Mouse (Mus musculus): ENCODE data around the gene Cby1.
"Not testable (repeated sequence)": the region's sequence is repeated elsewhere in the genome, so short reads cannot be mapped to it uniquely, and the experiment has no call there.

Cby1 gene

DNA sequence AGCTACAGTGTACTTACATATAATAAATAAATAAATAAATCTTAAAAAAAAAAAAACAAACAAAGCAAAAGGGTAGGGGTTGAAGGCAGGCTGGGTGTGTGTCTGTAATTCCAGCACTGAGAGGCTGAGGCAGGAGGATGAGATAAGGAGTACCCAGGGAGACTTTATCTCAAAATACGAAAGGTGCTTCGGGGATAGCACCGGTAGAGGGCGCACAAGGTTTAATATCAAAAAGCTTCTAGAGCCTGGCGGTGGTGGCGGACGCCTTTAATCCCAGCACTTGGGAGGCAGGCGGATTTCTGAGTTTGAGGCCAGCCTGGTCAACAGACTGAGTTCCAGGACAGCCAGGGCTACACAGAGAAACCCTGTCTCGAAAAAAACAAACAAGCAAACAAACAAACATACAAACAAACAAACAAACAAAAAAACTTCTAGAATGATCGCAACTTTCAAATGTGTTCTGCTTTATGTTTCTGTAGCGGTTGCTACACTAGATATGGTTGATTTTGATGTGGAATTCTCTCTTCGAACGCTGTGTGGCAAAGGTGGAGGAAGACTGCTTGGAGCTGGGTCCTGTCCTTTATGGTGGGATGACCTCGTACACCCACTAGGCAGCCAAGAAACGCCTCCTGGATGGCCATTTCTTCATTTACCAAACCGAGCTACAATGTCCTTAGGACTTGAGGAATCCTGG lies 1.0 kb upstream of the Cby1 start:
- Histone ChIP-seq H3K27me3 (ENCODE audit: control insufficient read depth, insufficient read depth, low read length, poor library complexity, severe bottlenecking) (no peaks in the 10 kb centered on the region), H3K36me3 (ENCODE audit: control insufficient read depth, insufficient read depth, low read length, poor library complexity, severe bottlenecking) (no peaks in the 10 kb centered on the region; the same call in 1 of the 2 replicates)
- DNase-seq (ENCODE audit: low read depth, low spot score) = peak; percentile 90

DNA sequence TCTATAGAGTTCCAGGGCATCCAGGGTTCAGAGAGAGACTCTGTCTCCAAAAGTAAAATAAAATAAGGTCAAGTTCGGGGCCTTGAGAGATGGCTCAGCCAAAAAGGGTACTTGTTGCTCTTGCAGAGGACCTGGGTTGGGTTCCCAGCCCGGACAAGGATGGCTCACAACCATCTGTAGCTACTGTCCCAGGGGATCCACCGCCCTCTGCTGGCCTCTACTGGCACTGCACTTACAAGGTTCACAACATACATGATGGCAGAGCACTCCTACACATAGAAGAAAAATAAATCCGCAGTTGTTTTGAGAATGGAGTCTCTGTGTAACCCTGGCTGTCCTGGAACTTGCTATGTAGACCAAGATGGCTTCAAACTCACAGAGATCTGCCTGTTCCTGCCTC lies 2.9 kb downstream of the Cby1 start:
- peak; percentile 73 for DNase-seq (ENCODE audit: low read depth, low spot score)
- Histone ChIP-seq H3K27me3 (ENCODE audit: control insufficient read depth, insufficient read depth, low read length, poor library complexity, severe bottlenecking) (no peaks in the 10 kb centered on the region), H3K36me3 (ENCODE audit: control insufficient read depth, insufficient read depth, low read length, poor library complexity, severe bottlenecking) (no peaks in the 10 kb centered on the region; the same call in 1 of the 2 replicates)

DNA sequence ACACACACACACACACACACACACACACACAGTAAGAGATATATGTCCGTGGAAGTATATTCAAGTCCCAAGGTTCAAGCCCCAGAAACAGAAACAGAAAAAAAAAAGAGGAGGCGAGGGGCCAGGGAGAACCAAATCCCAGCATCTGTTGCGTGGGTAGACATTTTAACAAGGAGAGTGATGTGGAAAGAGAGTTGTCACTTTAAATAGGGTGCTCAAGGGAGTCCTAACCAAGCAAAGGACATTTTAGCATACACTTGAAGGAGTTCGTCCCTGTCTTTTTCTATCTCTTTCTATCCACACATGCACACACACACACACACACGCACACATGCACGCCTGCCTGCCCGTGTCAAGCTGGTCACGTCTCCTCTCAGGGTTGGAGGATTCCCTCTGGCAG lies 5.7 kb downstream of the Cby1 start:
- H3K27me3 ChIP-seq (ENCODE audit: control insufficient read depth, insufficient read depth, low read length, poor library complexity, severe bottlenecking) = no peaks in the 10 kb centered on the region
- DNase-seq (ENCODE audit: low read depth, low spot score) = no peak

DNA sequence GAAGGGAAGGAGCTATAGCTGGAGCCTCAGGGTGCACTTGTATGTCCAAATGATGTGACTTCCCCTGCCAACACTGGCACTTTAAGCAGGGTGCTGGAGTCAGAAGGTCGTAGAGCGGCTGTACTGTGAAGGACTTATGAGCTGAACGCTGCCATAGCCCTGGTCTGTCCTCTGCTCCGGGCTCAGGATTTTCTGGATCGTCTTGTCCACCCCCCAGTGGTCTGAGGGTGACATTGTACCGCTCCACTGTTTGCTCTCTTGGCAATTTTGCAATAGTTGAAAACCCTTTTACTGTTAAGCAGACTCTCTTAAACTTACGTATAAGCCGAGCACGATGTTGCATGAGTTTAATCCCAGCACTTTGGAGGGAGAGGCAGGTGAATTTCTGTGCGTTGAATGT lies 10.2 kb downstream of the Cby1 start:
- Histone ChIP-seq H3K36me3 (ENCODE audit: control insufficient read depth, insufficient read depth, low read length, poor library complexity, severe bottlenecking) (peaks cover 9% of the 10 kb centered on the region; the same call in 1 of the 2 replicates), H3K27me3 (ENCODE audit: control insufficient read depth, insufficient read depth, low read length, poor library complexity, severe bottlenecking) (no peaks in the 10 kb centered on the region)
- no peak for DNase-seq (ENCODE audit: low read depth, low spot score)

More for the DNA sequence above, 5.7 kb downstream of the Cby1 start:
- H3K36me3 ChIP-seq (ENCODE audit: control insufficient read depth, insufficient read depth, low read length, poor library complexity, severe bottlenecking) = no peaks in the 10 kb centered on the region; the same call in 1 of the 2 replicates

DNA sequence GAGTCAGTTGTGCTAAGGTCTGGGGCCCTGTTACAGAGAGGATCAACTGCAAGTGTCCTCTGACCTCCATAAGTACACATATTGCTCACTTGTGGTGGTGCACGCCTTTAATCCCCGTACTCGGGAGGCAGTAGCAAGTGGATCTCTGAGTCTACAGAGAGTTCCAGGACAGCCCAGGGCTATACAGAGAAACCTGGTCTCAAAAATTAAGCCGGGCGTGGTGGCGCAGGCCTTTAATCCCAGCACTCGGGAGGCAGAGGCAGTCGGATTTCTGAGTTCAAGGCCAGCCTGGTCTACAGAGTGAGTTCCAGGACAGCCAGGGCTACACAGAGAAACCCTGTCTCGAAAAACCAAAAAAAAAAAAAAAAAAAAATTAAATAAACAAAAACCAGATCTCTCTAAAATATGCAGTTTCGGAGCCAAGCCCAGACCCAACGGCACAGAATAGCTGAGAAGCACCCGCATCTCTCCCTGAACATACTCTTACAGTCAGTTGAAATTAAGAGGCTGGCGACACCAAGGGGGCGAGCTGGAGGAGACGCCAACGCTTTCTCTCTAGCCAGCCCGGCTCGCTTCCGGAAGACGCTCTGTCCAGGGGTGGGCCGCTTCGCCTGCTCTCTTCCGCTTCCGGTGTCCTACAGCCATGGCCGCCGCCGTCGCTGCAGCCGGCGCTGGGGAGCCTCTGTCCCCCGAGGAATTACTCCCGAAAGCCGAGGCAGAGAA lies 11.4 kb downstream of the Cby1 start, which contains the start of gene Tomm22:
Gene Tomm22 (plus strand): TSS at position 613 of the 723 bp plus-strand sequence.
- Histone ChIP-seq H3K36me3 (ENCODE audit: control insufficient read depth, insufficient read depth, low read length, poor library complexity, severe bottlenecking) (peaks cover 11% of the 10 kb centered on the region; the same call in 1 of the 2 replicates), H3K27me3 (ENCODE audit: control insufficient read depth, insufficient read depth, low read length, poor library complexity, severe bottlenecking) (no peaks in the 10 kb centered on the region)
- DNase-seq (ENCODE audit: low read depth, low spot score) = peak; percentile 95

DNA sequence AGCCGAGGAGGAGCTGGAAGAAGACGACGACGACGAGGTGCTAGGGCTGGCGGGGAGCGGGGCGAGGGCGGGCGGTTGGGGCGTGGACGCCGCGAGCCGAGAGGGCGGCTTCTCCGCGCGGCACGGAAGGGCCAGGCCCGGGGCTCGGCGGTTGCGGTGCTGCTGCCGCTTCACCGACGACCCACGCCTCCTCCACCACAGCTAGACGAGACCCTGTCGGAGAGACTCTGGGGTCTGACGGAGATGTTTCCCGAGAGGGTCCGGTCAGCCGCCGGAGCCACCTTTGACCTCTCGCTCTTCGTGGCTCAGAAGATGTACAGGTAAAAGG lies 11.9 kb downstream of the Cby1 start:
- peaks cover 11% of the 10 kb centered on the region; the same call in 1 of the 2 replicates for H3K36me3 ChIP-seq (ENCODE audit: control insufficient read depth, insufficient read depth, low read length, poor library complexity, severe bottlenecking)
- no peak for DNase-seq (ENCODE audit: low read depth, low spot score)
- H3K27me3 ChIP-seq (ENCODE audit: control insufficient read depth, insufficient read depth, low read length, poor library complexity, severe bottlenecking) = no peaks in the 10 kb centered on the region

DNA sequence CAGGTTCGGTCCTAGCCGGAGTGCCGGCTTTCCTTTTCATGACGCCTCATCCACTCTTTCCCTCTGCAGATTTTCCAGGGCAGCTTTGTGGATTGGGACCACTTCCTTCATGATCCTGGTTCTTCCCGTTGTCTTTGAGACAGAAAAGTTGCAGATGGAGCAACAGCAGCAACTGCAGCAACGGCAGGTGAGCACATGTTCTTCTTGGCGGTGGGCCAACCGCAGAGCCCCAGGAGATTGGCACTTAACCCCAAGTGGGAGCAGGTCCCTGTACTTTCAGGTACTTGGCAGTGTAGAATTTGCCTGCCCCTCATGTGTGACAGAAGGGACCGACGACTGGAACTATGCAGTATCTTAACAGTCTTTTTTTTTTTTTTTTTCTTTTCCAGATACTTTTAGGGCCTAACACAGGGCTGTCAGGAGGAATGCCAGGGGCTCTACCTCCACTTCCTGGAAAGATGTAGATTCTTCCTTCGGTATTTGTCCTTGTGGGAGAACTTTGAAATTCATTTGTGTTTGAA lies 12.9 kb downstream of the Cby1 start:
- DNase-seq (ENCODE audit: low read depth, low spot score); H3K27me3 ChIP-seq (ENCODE audit: control insufficient read depth, insufficient read depth, low read length, poor library complexity, severe bottlenecking): not testable (repeated sequence)
- peaks cover 11% of the 10 kb centered on the region; the same call in 1 of the 2 replicates for H3K36me3 ChIP-seq (ENCODE audit: control insufficient read depth, insufficient read depth, low read length, poor library complexity, severe bottlenecking)

DNA sequence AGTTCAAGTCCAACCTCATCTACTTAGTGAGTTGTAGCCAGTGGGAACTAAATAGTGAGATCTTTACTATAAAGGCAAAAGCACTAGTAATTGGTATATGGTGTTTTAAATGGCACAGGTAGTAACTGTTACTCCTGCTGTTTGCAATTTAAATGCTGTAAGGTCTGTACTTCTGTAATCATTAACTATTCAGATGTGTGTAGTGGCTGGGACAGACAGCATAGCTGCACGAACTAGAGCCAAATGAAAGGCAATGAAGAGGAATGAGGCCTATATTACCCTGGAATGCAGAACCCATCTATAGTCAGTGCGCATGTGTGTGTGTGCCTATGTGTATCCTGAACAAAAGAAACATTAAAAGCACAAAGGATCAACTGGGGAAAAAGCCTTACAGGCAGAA lies 18.9 kb downstream of the Cby1 start:
- H3K27me3 ChIP-seq (ENCODE audit: control insufficient read depth, insufficient read depth, low read length, poor library complexity, severe bottlenecking) = no peaks in the 10 kb centered on the region
- no peak for DNase-seq (ENCODE audit: low read depth, low spot score)
- peaks cover 12% of the 10 kb centered on the region for H3K36me3 ChIP-seq (ENCODE audit: control insufficient read depth, insufficient read depth, low read length, poor library complexity, severe bottlenecking)

DNA sequence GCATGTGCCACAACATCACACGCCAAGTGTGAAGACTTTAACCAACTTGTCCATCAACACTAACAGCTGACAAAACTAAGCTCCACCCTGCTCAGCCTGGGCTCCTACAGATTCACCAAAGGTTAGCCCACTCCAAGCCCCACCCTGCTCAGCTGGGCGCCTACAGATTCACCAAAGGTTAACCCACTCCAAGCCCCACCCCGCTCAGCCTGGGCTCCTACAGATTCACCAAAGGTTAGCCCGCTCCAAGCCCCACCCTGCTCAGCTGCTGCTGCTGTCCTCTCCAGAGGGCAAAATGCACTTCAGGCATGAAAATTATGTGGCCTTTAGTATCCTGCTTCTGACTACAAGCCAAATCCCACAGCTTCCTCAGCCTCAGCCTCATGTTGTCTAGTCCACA lies 23.0 kb downstream of the Cby1 start:
- DNase-seq (ENCODE audit: low read depth, low spot score) = no peak
- H3K27me3 ChIP-seq (ENCODE audit: control insufficient read depth, insufficient read depth, low read length, poor library complexity, severe bottlenecking) = no peaks in the 10 kb centered on the region
- H3K36me3 ChIP-seq (ENCODE audit: control insufficient read depth, insufficient read depth, low read length, poor library complexity, severe bottlenecking) = peaks cover 1% of the 10 kb centered on the region; the same call in 1 of the 2 replicates

DNA sequence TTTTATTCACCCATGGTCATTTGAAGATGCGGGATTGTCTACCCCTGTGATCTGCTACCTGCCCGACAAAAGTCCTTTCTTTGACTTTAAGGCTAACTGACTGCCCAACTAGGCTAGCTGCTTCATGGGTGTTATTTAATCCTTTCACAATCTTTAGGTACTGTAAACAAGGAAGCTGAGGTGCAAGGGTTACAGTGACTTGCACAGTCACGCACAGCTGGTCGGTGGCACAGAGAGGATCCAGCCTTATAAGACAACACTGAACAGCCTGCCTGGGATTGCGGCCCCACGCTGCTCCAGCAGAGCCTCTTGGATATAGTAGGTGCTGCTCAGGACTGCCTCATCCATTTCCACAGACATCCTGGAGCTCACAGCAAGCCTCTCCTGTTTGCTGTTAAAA lies 24.1 kb downstream of the Cby1 start:
- H3K27me3 ChIP-seq (ENCODE audit: control insufficient read depth, insufficient read depth, low read length, poor library complexity, severe bottlenecking) = no peaks in the 10 kb centered on the region
- no peak for DNase-seq (ENCODE audit: low read depth, low spot score)
- H3K36me3 ChIP-seq (ENCODE audit: control insufficient read depth, insufficient read depth, low read length, poor library complexity, severe bottlenecking) = peaks cover 1% of the 10 kb centered on the region; the same call in 1 of the 2 replicates

DNA sequence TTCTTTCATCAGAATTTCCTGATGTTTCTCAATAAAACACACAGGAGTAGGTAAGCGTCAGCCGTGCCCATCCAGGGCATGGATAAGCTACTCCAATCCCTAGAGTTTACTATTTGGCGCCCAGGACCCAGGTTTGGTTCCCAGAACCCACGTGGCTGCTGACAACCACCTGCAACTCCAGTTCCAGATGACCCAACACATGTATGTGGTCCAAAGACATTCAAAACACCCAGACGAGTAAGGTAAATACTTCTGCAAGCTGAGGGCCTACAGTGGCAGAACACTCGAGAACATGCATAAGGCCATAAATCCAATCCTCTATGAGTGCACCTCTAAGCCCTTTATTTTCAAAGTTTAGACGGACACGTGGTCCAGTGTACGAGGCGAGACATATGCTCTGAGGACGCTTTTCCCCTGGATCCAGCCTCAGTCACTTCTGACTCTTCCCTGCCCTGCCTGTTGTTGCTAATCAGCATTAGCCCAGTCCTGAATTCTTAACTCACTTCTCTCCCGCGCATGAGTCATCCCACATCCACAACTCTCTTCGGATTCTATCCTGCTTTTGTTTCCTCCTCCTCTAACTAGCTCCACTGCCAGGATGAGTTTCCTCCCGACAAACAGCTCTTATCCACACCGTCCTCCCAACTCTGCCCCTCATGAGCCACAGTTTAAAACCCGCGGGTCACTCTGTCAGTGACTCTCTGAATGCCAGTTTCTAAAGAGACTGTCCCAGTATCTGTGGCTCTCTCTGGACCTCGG lies 24.9 kb downstream of the Cby1 start:
- no peak for DNase-seq (ENCODE audit: low read depth, low spot score)
- H3K36me3 ChIP-seq (ENCODE audit: control insufficient read depth, insufficient read depth, low read length, poor library complexity, severe bottlenecking) = peaks cover 1% of the 10 kb centered on the region; the same call in 1 of the 2 replicates
- H3K27me3 ChIP-seq (ENCODE audit: control insufficient read depth, insufficient read depth, low read length, poor library complexity, severe bottlenecking) = no peaks in the 10 kb centered on the region

DNA sequence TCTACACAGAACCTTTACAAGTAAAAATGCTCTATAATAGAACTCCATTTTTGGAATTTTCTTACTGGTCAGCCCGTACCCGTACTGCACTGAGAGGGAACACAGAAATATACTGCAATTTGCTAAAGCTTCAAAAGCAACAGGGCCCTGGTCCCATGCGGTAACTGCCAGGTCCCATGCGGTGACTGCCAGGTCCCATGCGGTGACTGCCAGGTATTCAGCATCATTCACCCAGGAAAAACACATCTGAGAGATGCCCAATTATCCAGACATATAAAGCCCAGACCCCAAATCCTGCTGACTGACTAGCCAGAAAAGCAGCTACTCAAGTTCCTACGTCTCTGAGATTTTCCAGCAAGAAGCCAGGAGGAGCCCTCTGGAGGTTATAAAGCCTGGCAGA lies 25.6 kb downstream of the Cby1 start:
- H3K36me3 ChIP-seq (ENCODE audit: control insufficient read depth, insufficient read depth, low read length, poor library complexity, severe bottlenecking) = peaks cover 1% of the 10 kb centered on the region; the same call in 1 of the 2 replicates
- DNase-seq (ENCODE audit: low read depth, low spot score) = no peak
- H3K27me3 ChIP-seq (ENCODE audit: control insufficient read depth, insufficient read depth, low read length, poor library complexity, severe bottlenecking) = no peaks in the 10 kb centered on the region

DNA sequence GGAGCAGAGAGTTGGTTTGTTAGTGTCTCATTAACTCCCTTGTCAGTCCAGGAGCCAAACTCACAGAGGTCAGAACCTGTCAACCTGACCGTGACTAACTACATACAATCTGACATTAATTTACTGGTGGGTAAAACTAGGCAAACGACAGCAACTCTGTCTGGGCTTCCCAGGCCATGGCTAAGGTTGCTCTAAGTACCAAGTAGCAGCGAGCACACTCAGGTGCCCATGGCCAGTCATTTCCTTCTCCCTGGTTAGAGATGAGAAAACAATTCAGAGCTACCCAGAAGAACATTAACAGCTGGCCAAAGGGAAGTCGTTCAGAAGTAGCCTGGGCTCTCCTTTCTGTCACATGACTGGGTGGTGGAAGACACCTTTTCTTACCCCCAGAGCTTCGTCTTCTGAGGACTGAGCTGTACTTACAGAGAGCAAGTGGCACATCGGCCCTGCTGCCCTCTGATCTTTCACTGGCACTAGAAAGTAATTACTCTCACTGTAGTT lies 26.2 kb downstream of the Cby1 start:
- no peaks in the 10 kb centered on the region for H3K27me3 ChIP-seq (ENCODE audit: control insufficient read depth, insufficient read depth, low read length, poor library complexity, severe bottlenecking)
- no peak for DNase-seq (ENCODE audit: low read depth, low spot score)
- H3K36me3 ChIP-seq (ENCODE audit: control insufficient read depth, insufficient read depth, low read length, poor library complexity, severe bottlenecking) = peaks cover 1% of the 10 kb centered on the region; the same call in 1 of the 2 replicates

DNA sequence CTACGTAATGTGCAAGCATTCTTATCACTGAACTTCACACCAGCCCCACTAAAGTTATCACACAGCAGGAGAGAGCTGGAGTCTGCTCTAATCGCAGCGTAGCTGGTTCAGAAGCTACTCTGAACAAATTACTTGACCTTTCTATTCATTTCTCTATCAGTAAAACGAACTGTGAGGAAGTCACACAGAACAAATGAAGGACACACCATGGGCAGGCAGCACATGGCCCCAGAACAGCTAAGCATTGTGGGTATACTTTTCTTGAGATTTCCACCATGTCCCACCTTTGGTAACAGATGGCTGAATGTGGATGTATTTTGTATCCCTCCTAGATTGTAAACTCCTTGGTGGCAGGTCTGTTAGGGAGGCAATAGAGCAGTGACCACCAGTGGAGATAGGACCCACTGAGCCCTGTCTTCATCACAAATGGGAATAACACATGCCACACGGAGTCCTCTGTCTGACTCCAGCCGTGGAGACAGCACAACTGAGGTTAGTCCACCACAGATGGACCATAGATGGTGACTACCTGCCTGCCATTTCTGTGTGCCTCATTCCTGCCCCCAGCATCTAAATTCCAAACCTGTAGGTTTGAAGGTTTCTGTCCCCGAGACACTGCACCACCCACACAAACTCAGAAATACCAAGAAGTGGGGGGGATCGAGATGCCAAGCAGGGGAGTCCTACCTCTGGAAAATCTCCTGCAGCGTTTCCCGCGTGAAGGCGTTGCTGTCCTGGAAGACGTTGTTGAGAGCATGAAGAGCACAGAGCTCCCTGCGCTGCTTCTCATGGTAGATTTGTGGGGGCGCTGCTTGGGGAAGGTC lies 27.3 kb downstream of the Cby1 start:
- Histone ChIP-seq H3K36me3 (ENCODE audit: control insufficient read depth, insufficient read depth, low read length, poor library complexity, severe bottlenecking) (peaks cover 1% of the 10 kb centered on the region; the same call in 1 of the 2 replicates), H3K27me3 (ENCODE audit: control insufficient read depth, insufficient read depth, low read length, poor library complexity, severe bottlenecking) (no peaks in the 10 kb centered on the region)
- DNase-seq (ENCODE audit: low read depth, low spot score) = no peak

Data from splenic B cell, adult 2 months (primary cell).